Comparison of ENCODE assay signal across 15 mouse cellular contexts in the genomic region with DNA sequence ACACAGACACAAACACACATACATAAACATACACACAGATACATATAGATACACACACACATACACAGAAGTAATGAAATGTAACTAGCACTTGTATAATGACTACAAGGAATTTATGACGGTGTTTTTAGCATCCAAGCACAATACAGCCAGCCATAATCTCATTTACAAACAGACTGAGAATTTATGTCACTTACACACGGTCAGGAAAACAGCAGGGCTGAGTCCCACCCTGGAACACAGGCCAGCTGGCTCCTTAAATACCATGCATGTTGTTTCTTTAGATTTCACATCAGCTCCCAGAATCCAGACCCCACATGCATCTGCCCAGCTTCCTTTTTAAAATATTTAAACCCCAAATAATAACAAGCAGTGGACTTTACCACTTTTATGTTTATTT.
"Had no signal": no experiment of that assay in that cellular context is flagged by ENCODE, and none has a peak within 500 bp of the region (broad histone marks: within the 10 kb centered on the region; RNA-seq: fewer than 3 reads in every experiment).

No protein-coding gene starts in this region.

- H3K4me3 ChIP-seq: left cerebral cortex, adult 2 months; liver, embryonic 13.5 days; stomach, embryonic 15.5 days had no signal

- H3K9me3 ChIP-seq: liver, embryonic 13.5 days; stomach, embryonic 15.5 days had no signal

- H3K36me3 ChIP-seq: liver, embryonic 13.5 days; stomach, embryonic 15.5 days had no signal

- H3K4me1 ChIP-seq: liver, embryonic 13.5 days; stomach, embryonic 15.5 days had no signal

- DNase-seq: kidney, adult 11 months; kidney, postnatal 25 days; layer of hippocampus, postnatal 36 days; liver, embryonic 13.5 days; lung, adult 2 months; lung, postnatal 14 days; lung, postnatal 4 days; midbrain, embryonic 14.5 days; right cerebral cortex, postnatal 25 days; spleen, adult 18-20 months; thymus, adult 18-20 months; thymus, postnatal 4 days had no signal

- H3K27me3 ChIP-seq: liver, embryonic 13.5 days; stomach, embryonic 15.5 days had no signal

- H3K4me2 ChIP-seq: liver, embryonic 13.5 days; midbrain, embryonic 11.5 days; stomach, embryonic 15.5 days had no signal

- H3K9ac ChIP-seq: liver, embryonic 13.5 days; stomach, embryonic 15.5 days had no signal

- H3K27ac ChIP-seq: left cerebral cortex, adult 2 months; liver, embryonic 13.5 days; stomach, embryonic 15.5 days had no signal
